Mouse (Mus musculus) E14TG2a.4 (cell line): Measurements from ENCODE around the gene Best2.

ENCODE experiments used
- CTCF ChIP-seq: conservative IDR thresholded peaks from 2 replicates; pipeline ENCODE4 v1.5.1; 2014; ENCODE audit warnings: low read length
- NANOG ChIP-seq: IDR thresholded peaks from 2 replicates; pipeline ENCODE4 v1.6.1; 2014; ENCODE audit warnings: borderline replicate concordance, low read length, mixed read lengths

- no peak for TF ChIP-seq CTCF
- no peak for TF ChIP-seq NANOG
These were observed 2.9 kb upstream of the Best2 start for GRCm38 (mm10) chr8:85017209-85017608.
